Mouse (Mus musculus) ES-E14 (cell line): ENCODE measurements around the gene Pappa. TPM values are rescaled to one million over a fixed set of nuclear protein-coding genes. Genes with fewer than 3 reads are reported as not detected.

Source experiments
- DNase-seq: peaks from one replicate; pipeline ENCODE4 v3.0.0-alpha.2; 2013; ENCODE audit warnings: low read depth, low spot score
- H3K27ac ChIP-seq: 2 replicates; pipeline ENCODE4 v1.5.1; 2012; ENCODE audit warnings: low read depth, mild to moderate bottlenecking, low read length, moderate library complexity, mixed read lengths; ENCODE audit not compliant: poor library complexity, insufficient read depth, severe bottlenecking
- H3K36me3 ChIP-seq: 2 replicates; pipeline ENCODE4 v1.6.1; 2012; ENCODE audit warnings: mild to moderate bottlenecking, low read length, moderate library complexity, mixed read lengths; ENCODE audit not compliant: control insufficient read depth, poor library complexity, insufficient read depth, severe bottlenecking
- H3K4me1 ChIP-seq, 2 experiments: fragments of 150-350 bp in 1 of 2; sonication (generic) in 1 of 2; 2 replicates each; pipeline ENCODE4 v1.6.1; 2012; ENCODE audit warnings: low read length in 2 of 2, mild to moderate bottlenecking in 1 of 2, mixed read lengths in 1 of 2; ENCODE audit not compliant: control insufficient read depth in 2 of 2, insufficient read depth in 2 of 2, poor library complexity in 1 of 2
- H3K4me3 ChIP-seq, 2 experiments: fragments of 150-350 bp in 1 of 2; sonication (generic) in 1 of 2; 2 replicates each; pipeline ENCODE4 v1.5.1; 2012; ENCODE audit warnings: low read length in 2 of 2, low read depth in 1 of 2, mild to moderate bottlenecking in 1 of 2, mixed read lengths in 1 of 2; ENCODE audit not compliant: insufficient read depth in 1 of 2, poor library complexity in 1 of 2, severe bottlenecking in 1 of 2
- H3K9ac ChIP-seq: 2 replicates; pipeline ENCODE4 v1.6.1; 2012; ENCODE audit warnings: low read depth, mild to moderate bottlenecking, low read length, mixed read lengths; ENCODE audit not compliant: poor library complexity, insufficient read depth, severe bottlenecking
- H3K9me3 ChIP-seq: fragments of 150-350 bp; sonication (generic); 2 replicates; pipeline ENCODE4 v1.6.1; 2012; ENCODE audit warnings: low read depth, mild to moderate bottlenecking, low read length; ENCODE audit not compliant: control insufficient read depth, insufficient read depth
- CHD2 ChIP-seq: IDR thresholded peaks from 2 replicates; pipeline ENCODE4 v1.6.1; 2014; ENCODE audit warnings: mild to moderate bottlenecking, low read depth, low read length, inconsistent platforms
- HCFC1 ChIP-seq: IDR thresholded peaks from 2 replicates; pipeline ENCODE4 v1.6.1; 2012; ENCODE audit warnings: low read length, inconsistent platforms, borderline replicate concordance; ENCODE audit not compliant: insufficient read depth
- MAFK ChIP-seq: IDR thresholded peaks from 2 replicates; pipeline ENCODE4 v1.6.1; 2014; ENCODE audit warnings: mild to moderate bottlenecking, low read depth, low read length, inconsistent platforms; ENCODE audit not compliant: insufficient read depth
- ZC3H11A ChIP-seq: IDR thresholded peaks from 2 replicates; pipeline ENCODE4 v1.6.1; 2012; ENCODE audit warnings: low read depth, mild to moderate bottlenecking, inconsistent platforms, low read length, borderline replicate concordance
- ZNF384 ChIP-seq: IDR thresholded peaks from 2 replicates; pipeline ENCODE4 v1.6.1; 2012; ENCODE audit warnings: low read depth, low read length, inconsistent platforms
- in situ Hi-C, 2 experiments: fragments of 600-800 bp; cut with MboI; formaldehyde crosslinking; loops; one replicate each; pipeline ENCODE4 v1.15.1; 2025; ENCODE audit warnings: low sequenced_read_pairs in 2 of 2, inconsistent platforms in 1 of 2; ENCODE audit not compliant: unreplicated experiment in 2 of 2
- total RNA-seq: library from RNA; depleted of rRNA; stranded (reverse); fragments of 300-350 nt; gene quantifications from 2 replicates; pipeline ENCODE4 v1.2.3, GENCODE M21; 2012

The Pappa gene
- total RNA-seq, 1 experiment: 0.98 TPM

GRCm38 (mm10) chr4:65296968-65297499 lies 173.1 kb downstream of the Pappa start:
- H3K27ac ChIP-seq: no peak overlapping the region
- no peak overlapping the region for H3K4me3 ChIP-seq
- in situ Hi-C loops: no loop called here

GRCm38 (mm10) chr4:65298212-65299181 lies 174.5 kb downstream of the Pappa start:
- in situ Hi-C loops: no loop called here

More at GRCm38 (mm10) chr4:65296968-65297499, 173.1 kb downstream of the Pappa start:
- DNase-seq: no peak
- TF ChIP-seq MAFK: no peak
- no peak for TF ChIP-seq HCFC1
- TF ChIP-seq ZNF384: no peak
- no peak for TF ChIP-seq CHD2
- no peak for TF ChIP-seq ZC3H11A
- no peaks in the 10 kb centered on the region for H3K9me3 ChIP-seq
- no peak overlapping the region for H3K9ac ChIP-seq
- H3K36me3 ChIP-seq: no peaks in the 10 kb centered on the region
- no peaks in the 10 kb centered on the region for H3K4me1 ChIP-seq

GRCm38 (mm10) chr4:65299365-65299764 lies 175.4 kb downstream of the Pappa start:
- Histone ChIP-seq H3K27ac (no peak overlapping the region), H3K4me3 (no peak overlapping the region), H3K4me1 (no peaks in the 10 kb centered on the region), H3K9me3 (no peaks in the 10 kb centered on the region), H3K36me3 (no peaks in the 10 kb centered on the region), H3K9ac (no peak overlapping the region)
- TF ChIP-seq ZNF384: no peak
- no peak for TF ChIP-seq HCFC1
- no peak for TF ChIP-seq CHD2
- TF ChIP-seq ZC3H11A: no peak
- TF ChIP-seq MAFK: no peak
- no peak for DNase-seq
- in situ Hi-C loops: no loop called here

More at GRCm38 (mm10) chr4:65298212-65299181, 174.5 kb downstream of the Pappa start:
- Histone ChIP-seq H3K9ac (no peak overlapping the region), H3K4me3 (no peak overlapping the region), H3K9me3 (no peaks in the 10 kb centered on the region), H3K27ac (no peak overlapping the region), H3K36me3 (no peaks in the 10 kb centered on the region), H3K4me1 (no peaks in the 10 kb centered on the region)
- TF ChIP-seq CHD2 (no peak), MAFK (no peak), HCFC1 (no peak), ZNF384 (no peak), ZC3H11A (no peak)
- no peak for DNase-seq

GRCm38 (mm10) chr4:65300431-65300830 lies 176.5 kb downstream of the Pappa start:
- Histone ChIP-seq H3K4me3 (no peak overlapping the region), H3K27ac (no peak overlapping the region), H3K4me1 (no peaks in the 10 kb centered on the region), H3K36me3 (no peaks in the 10 kb centered on the region), H3K9me3 (no peaks in the 10 kb centered on the region), H3K9ac (no peak overlapping the region)
- in situ Hi-C loops: no loop called here
- DNase-seq: no peak
- TF ChIP-seq HCFC1 (no peak), MAFK (no peak), CHD2 (no peak), ZC3H11A (no peak), ZNF384 (no peak)
